Mouse (Mus musculus) embryonic facial prominence, embryonic 10.5 days (tissue): ENCODE results near the gene Pigg. TPM values are rescaled to one million over a fixed set of nuclear protein-coding genes. Genes with fewer than 3 reads are reported as not detected.

ENCODE experiments used
- DNase-seq: peaks from one replicate; pipeline ENCODE4 v3.0.0-alpha.2; 2017; ENCODE audit warnings: low spot score
- H3K27ac ChIP-seq: fragments of 300-500 bp; sonication (generic); replicated peaks from 2 replicates; pipeline ENCODE4 v1.5.1; 2016; ENCODE audit warnings: mild to moderate bottlenecking
- H3K27me3 ChIP-seq: fragments of 300-500 bp; sonication (generic); replicated peaks from 2 replicates; pipeline ENCODE4 v1.6.1; 2016; ENCODE audit warnings: low read depth, mild to moderate bottlenecking; ENCODE audit not compliant: poor library complexity, severe bottlenecking
- H3K36me3 ChIP-seq: fragments of 300-500 bp; sonication (generic); replicated peaks from 2 replicates; pipeline ENCODE4 v1.6.1; 2016; ENCODE audit warnings: mild to moderate bottlenecking, moderate library complexity
- H3K4me1 ChIP-seq: fragments of 300-500 bp; sonication (generic); 2 replicates; pipeline ENCODE4 v1.6.1; 2016
- H3K4me3 ChIP-seq: fragments of 300-500 bp; sonication (generic); 2 replicates; pipeline ENCODE4 v1.5.1; 2016; ENCODE audit warnings: mild to moderate bottlenecking, moderate library complexity
- H3K9me3 ChIP-seq: fragments of 300-500 bp; sonication (generic); 2 replicates; pipeline ENCODE4 v1.6.1; 2016; ENCODE audit warnings: mild to moderate bottlenecking
- WGBS: fragments of 180-500 bp; shearing (Covaris S2); methylation state at CpG from one replicate; pipeline ENCODE4 v1.1.7; 2016; 5-methylcytosine and 5-hydroxymethylcytosine counted together
- polyA plus RNA-seq: library from polyadenylated mRNA; unstranded; fragments of >200 nt; fragmentation: Nextera tagmentation; extraction: Ambion mirVana; gene quantifications from 2 replicates; pipeline ENCODE4 v1.2.1, GENCODE M21; 2016

The Pigg gene
- polyA plus RNA-seq, 1 experiment from 2014 or later: 6.4 TPM

DNA sequence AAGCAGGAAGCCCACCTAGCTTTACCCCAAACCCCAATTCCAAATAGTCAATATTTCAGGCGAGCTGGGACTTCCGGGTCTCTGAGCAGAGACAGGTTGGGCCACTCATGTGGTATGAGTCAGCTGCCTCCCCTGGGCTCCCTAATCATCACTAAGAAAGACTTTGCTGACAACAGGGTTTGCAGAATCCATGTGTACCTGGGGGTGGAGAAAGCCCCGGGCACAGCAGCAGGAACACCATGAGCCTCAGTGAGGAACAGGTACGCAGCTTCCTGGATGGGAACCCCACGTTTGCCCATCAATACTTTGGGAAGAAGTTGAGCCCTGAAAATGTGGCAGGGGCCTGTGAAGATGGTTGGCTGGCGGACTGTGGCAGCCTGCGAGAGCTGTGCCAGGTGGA is 75.8 kb downstream of the Pigg start, which contains the start of gene Pde6b:
TSS of gene Pde6b (plus strand) at position 191 of the 400 bp plus-strand sequence.
- H3K4me1 ChIP-seq: no peaks in the 10 kb centered on the region
- 80% methylated on average over 7 of the region's 7 CpGs for WGBS

DNA sequence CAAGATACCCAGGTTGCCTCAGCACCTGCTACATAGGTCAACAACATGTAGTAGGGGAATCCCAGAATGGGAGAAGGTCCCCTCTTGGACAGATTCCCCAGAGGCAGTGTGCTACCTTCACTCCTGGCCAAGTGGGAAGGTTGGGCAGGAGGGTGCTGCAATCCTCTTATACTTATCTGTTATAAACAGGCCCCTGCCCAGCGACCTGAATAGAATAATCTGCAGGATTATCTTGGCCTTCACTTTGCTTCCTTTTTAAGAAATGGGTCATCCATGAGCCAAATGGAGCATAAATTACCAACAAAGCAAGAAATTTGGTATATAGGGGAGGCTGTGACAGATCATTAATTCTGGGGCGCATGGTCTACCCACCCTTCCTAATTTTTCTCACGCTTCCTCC is 77.3 kb downstream of the Pigg start:
- 81% methylated on average over 3 of the region's 3 CpGs for WGBS
- no peaks in the 10 kb centered on the region for H3K9me3 ChIP-seq
- no peaks in the 10 kb centered on the region for H3K36me3 ChIP-seq
- no peak overlapping the region for H3K27ac ChIP-seq
- no peaks in the 10 kb centered on the region for H3K27me3 ChIP-seq
- DNase-seq: no peak
- no peak overlapping the region for H3K4me3 ChIP-seq
- no peaks in the 10 kb centered on the region for H3K4me1 ChIP-seq

More for the DNA sequence above, 75.8 kb downstream of the Pigg start, which contains the start of gene Pde6b:
- Histone ChIP-seq H3K27me3 (no peaks in the 10 kb centered on the region), H3K9me3 (no peaks in the 10 kb centered on the region), H3K27ac (no peak within 1 kb of the TSS), H3K4me3 (no peak within 1 kb of the TSS), H3K36me3 (no peaks in the 10 kb centered on the region)
- DNase-seq: no peak

Other genes starting within 250 kb of the Pigg start
- 182 and 183 TPM in 2 replicates for gene Mtf2, start 246.9 kb upstream of the Pigg start, polyA plus RNA-seq
- 26.7 and 26.8 TPM in 2 replicates for gene Tmed5, start 180.0 kb upstream of the Pigg start, polyA plus RNA-seq
- gene Ccdc18, start 179.7 kb upstream of the Pigg start, polyA plus RNA-seq: 11.0 and 15.1 TPM in 2 replicates
- 44.0 and 46.1 TPM in 2 replicates for gene Dr1, start 43.7 kb upstream of the Pigg start, polyA plus RNA-seq
- not detected in 2 replicates for gene Gm42517, start 55.3 kb downstream of the Pigg start, polyA plus RNA-seq
- 0.16 and 0.39 TPM in 2 replicates for gene Pde6b, start 75.8 kb downstream of the Pigg start, polyA plus RNA-seq
- 378 and 386 TPM in 2 replicates for gene Atp5k, start 121.8 kb downstream of the Pigg start, polyA plus RNA-seq
- gene Mfsd7a, start 136.3 kb downstream of the Pigg start, polyA plus RNA-seq: 0.11 and 0.15 TPM in 2 replicates
- 23.3 and 23.8 TPM in 2 replicates for gene Pcgf3, start 148.6 kb downstream of the Pigg start, polyA plus RNA-seq
- 2.7 and 4.0 TPM in 2 replicates for gene Cplx1, start 237.4 kb downstream of the Pigg start, polyA plus RNA-seq